Mouse (Mus musculus): ENCODE data around the gene Stk4. TPM values are rescaled to one million over a fixed set of nuclear protein-coding genes. Genes with fewer than 3 reads are reported as not detected.
A peak's percentile ranks its signal among the peaks of the same experiment; 100 is the strongest.
"Not testable (repeated sequence)": the region's sequence is repeated elsewhere in the genome, so short reads cannot be mapped to it uniquely, and the experiment has no call there.

The Stk4 gene
- 10 to 100 TPM; 27.4 to 38.9 (median 36.4) TPM for total RNA-seq (2022)

- no peak for DNase-seq
These were observed at the start of gene Stk4 for GRCm38 (mm10) chr2:164070142-164070764. TSS of gene Stk4 (plus strand) at chr2:164070322.

GRCm38 (mm10) chr2:164022104-164022503 is 48.0 kb upstream of the Stk4 start:
- no peak for DNase-seq

- no peak for DNase-seq
These were observed 45.0 kb upstream of the Stk4 start, which contains the start of gene Pabpc1l for GRCm38 (mm10) chr2:164025150-164025549. TSS of gene Pabpc1l (plus strand) at chr2:164025450.

- DNase-seq = no peak
These were observed 39.0 kb upstream of the Stk4 start for GRCm38 (mm10) chr2:164031147-164031546.

- DNase-seq = no peak
These were observed 37.1 kb upstream of the Stk4 start for GRCm38 (mm10) chr2:164032973-164033372.

DNA sequence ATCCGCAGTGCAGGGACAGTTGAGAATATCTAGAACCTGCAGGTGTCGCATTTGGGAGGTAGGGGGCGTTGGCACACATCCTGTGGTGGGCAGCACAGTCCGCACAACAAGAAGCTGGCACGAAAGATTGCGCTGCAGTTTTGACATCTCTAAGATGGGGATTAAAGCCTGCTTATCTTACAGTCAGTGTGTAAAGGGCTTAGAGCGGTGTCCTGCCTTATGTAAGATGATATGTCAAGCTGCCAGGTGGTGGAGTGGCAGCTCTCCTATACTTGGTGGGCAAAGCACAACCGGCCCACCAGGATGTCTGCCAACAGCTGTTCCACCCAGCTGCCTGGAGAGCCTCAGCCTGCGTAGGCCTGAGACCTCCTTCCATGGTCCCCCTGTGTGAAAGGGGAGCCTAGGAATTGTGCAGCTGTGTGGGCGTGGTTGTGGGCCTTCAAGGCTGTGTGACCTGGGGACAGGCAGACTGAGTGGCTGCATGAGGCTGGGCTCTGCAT is 33.6 kb upstream of the Stk4 start:
- no peak for DNase-seq

DNA sequence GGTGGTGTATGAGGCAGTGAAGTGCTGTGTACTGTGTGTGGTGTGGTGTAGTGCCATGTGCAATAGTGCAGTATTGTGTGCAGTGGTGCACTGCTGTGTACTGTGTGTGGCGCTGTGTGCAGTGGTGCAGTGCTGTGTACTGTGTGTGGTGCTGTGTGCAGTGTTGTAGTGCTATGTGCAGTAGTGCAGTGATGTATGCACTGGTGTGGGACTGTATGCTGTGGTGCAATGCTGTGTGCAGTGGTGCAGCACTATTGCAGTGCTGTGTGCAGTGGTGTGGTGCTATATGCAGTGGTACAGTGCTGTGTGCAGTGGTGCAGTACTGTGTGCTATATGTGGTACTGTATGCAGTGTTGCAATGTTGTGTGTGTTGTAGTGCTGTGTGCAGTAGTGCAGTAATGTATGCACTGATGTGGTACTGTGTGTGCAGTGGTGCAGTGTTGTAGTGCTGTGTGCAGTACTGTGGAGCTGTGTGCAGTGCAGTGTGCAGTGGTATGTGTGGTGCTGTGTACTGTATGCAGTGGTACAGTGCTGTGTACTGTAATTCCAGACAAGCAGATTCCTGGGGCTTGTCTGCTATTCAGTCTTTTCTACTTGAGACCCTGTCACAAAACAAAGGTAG is 31.6 kb upstream of the Stk4 start:
- no peak for DNase-seq

GRCm38 (mm10) chr2:164040949-164041348 is 29.2 kb upstream of the Stk4 start:
- DNase-seq = no peak

DNA sequence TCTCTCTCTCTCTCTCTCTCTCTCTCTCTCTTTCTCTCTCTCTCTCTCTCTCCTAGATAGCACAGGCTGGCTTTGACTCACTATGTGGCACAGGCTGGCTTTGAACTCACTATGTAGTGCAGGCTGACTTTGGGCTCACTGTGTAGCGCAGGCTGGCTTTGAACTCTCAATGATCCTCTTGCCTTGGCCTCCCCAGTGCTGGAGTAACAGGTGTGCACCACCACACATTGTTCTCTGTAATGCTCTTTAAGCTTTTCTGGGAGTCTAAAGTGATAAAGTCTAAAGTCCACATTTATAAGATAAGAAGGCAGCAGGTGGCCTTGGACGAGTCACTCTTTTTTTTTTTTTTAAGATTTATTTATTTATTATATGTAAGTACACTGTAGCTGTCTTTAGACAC is 28.6 kb upstream of the Stk4 start:
- no peak for DNase-seq

DNA sequence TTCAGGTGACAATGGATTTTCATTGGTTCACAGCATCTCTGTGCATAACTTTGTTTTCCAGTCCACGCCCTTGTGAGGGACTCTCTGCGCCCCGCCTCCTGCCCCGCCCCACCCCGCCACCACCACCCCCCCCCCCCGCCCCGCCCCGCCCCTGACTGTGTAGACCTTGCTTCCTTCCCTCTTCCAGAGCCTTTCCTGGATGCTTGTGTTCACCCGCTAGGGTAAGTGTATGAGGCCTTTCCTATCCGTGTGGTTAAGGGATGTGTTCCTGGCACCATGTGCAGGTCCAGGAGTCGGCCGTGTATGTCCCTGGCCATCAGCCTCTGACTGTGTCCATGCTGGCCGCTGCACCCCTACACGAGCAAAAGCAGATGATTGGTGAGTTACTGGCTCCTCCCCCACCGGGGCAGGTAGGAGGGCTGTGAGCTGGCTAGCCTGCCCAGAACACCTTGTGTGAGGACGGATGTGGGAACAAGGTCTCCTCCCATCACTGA is 22.9 kb upstream of the Stk4 start:
- DNase-seq = no peak

DNA sequence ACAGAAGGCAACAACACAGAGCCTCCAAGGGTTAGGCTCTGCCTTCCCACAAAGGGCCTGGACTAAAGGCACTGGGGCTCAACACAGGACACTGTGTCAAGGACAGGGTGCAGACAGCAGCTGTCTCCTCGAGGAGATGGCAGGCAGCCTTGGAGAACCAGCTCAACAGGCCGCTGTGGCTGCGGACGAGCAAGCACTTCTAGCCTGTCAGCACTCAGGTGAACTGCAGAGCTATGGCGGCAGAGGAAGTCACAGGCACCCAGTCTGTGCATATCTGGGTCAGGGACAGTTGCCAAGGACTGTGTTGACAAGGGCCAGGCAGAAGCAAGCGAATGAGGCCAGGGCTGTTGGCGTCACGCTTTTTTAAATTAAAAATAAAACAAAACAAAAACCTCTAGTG is 16.4 kb upstream of the Stk4 start:
- peak; percentile 81 for DNase-seq

GRCm38 (mm10) chr2:164054671-164055070 is 15.5 kb upstream of the Stk4 start:
- no peak for DNase-seq

GRCm38 (mm10) chr2:164059634-164060235 is 10.4 kb upstream of the Stk4 start:
- no peak for DNase-seq

DNA sequence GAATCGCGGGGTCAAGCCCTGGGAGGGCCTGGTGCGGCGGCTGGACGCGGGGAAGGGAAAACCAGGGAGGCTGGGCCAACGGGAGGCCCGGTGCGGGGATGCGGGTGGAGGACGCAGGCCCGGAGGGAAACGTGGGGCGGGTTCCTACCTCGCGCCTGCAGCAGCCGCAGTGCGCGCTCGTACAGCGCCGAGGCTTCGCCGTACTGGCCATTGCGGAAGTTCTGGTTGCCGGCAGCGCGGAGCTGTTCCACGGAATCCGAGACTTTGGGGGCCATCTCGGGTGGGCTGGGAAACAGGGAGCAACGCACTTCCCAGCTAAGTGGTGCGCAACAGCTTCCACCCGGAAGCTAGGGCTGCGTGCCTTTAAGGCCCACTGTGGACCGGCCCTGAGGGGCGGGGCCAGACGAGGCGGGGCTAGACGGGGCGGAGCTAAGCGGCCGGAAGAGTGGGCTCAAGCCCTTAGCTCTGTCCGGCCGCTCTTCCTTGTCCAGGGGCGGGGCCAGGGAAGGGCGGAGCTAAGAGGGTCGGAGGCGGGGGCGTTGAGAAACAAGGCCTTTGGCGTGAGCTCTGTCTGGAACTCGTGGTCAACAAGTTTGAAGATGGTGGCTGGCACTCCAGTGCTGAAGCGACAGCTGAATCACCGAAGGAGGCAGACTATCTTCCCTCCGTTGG is 779 bp downstream of the Stk4 start, which contains the start of gene Tomm34:
Tomm34 (minus strand) TSS at position 405 of the 672 bp plus-strand sequence.
- DNase-seq = peak; percentile 95

GRCm38 (mm10) chr2:164071437-164071820 is 1.3 kb downstream of the Stk4 start:
- not testable (repeated sequence) for DNase-seq

- no peak for DNase-seq
These were observed 2.0 kb downstream of the Stk4 start for GRCm38 (mm10) chr2:164072109-164072508.

DNA sequence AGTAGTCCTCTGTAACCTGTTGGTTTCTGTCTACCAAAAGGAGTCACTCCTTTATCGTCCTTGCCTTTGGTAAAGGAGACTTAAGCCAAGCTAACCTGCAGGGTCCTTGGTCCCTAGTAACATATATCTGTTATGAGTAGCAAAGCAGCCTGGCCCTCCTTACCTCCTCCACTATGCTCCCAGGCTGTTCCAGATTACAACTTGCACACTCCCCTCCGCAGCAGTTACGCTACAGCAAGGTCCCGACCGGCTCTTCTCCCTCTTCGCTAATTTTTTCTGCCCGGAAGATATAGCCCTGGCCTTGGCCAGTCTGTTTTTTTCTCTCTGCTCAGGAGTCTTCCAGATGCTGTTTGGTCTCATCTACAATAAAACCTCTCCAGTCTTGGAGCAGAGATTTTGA is 3.0 kb downstream of the Stk4 start:
- no peak for DNase-seq

DNA sequence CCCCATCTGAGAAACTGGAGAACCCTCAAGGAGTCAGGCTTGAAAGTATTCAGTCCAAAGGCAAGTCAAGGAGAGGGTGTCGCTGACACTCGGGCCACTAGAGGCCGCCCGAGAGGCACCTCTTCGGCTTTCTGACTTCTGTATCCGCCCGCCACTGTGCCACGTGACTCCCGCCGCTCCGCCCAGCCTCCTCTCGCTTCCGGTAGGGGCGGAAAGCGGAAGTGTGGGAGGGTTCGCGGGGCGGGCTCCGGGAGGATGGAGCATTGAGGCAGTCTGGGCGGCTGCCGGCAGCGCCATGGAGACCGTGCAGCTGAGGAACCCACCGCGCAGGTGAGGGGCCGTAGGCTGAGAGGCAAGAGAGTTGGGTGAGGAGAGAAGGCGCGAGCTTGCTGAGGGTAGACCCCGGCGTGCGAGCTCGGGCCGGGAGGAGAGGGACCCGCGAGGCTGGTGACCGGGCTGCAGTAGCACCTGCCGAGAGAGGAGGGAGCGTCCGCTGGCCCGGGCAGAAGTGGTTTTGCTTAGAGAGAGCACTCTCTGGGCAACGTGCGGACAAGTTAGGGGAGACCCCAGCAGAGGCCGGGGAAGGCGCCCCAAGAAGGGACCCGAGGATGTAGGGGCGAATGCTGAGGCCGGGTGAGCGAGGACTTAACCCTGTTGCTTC is 3.9 kb downstream of the Stk4 start:
- DNase-seq = peak; percentile 97

GRCm38 (mm10) chr2:164075088-164075487 is 5.0 kb downstream of the Stk4 start:
- DNase-seq = no peak

DNA sequence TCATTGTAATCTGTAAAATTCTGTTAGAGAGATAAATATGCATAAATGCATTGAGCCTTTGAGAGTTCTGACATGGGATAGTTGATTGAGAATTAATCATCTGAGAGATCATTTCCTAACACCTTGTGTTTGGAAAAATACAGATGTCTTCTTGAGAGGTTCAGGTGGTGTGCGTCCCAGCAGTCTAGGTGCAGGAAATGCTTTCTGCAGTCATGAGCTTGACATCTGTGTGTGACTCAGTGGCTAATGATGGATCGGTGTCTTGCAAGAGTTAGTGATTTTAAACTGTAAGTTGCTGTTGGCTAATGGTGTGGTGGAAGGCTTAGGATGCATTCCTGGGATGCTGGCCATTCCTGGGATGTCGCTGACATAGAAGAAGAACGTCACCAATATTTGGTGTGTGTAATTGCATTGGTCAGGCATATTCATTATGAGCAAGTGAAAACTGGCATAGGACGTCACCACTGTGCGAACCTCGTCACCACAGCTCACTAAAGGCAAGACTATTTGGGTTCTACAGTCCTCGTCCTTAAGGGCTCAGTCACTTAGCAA is 6.8 kb downstream of the Stk4 start:
- DNase-seq = no peak

GRCm38 (mm10) chr2:164077875-164078274 is 7.8 kb downstream of the Stk4 start:
- no peak for DNase-seq

- no peak for DNase-seq
These were observed 9.4 kb downstream of the Stk4 start for GRCm38 (mm10) chr2:164079488-164079887.
